Mouse (Mus musculus): Measurements from ENCODE around the gene Xpo5.

- no peak for TF ChIP-seq CTCF (IDR thresholded peaks at IDR 0.05; ENCODE audit: borderline replicate concordance, extremely low read depth, insufficient read depth, insufficient read length)
- TF ChIP-seq POLR2A (IDR thresholded peaks at IDR 0.05; ENCODE audit: borderline replicate concordance, extremely low read depth, insufficient read depth, insufficient read length, poor library complexity, severe bottlenecking), result no peak
Measured at GRCm38 (mm10) chr17:46265502-46265901, 62.9 kb downstream of the Xpo5 start.

Measured in brain, embryonic 14.5 days (tissue).